Mouse (Mus musculus) common myeloid progenitor, adult 5-6 weeks (primary cell): ENCODE measurements around the gene Cadm4. TPM values are rescaled to one million over a fixed set of nuclear protein-coding genes. Genes with fewer than 3 reads are reported as not detected.

Source experiments
- total RNA-seq: library from RNA; stranded (forward); fragments of 200-1000, 187-1606 nt; gene quantifications from 2 replicates; pipeline ENCODE4 v1.2.3, GENCODE M21; 2017

The Cadm4 gene
- total RNA-seq, 1 experiment from 2014 or later, result not detected

Other genes with a start within 250 kb of the Cadm4 start
- 9.8 and 14.8 TPM in 2 replicates for gene Zfp109, start 244.5 kb upstream of the Cadm4 start, total RNA-seq
- 1.5 and 3.8 TPM in 2 replicates for gene Zfp108, start 227.2 kb upstream of the Cadm4 start, total RNA-seq
- 1.6 and 4.9 TPM in 2 replicates for gene Zfp93, start 211.6 kb upstream of the Cadm4 start, total RNA-seq
- gene Zfp61, start 180.8 kb upstream of the Cadm4 start, total RNA-seq, result 15.7 and 21.4 TPM in 2 replicates
- gene Zfp94, start 165.4 kb upstream of the Cadm4 start, total RNA-seq, result 2.4 and 6.5 TPM in 2 replicates
- gene Tescl, start 148.1 kb upstream of the Cadm4 start, total RNA-seq, result not detected in 2 replicates
- not detected in 2 replicates for gene Lypd5, start 132.8 kb upstream of the Cadm4 start, total RNA-seq
- gene Kcnn4, start 111.8 kb upstream of the Cadm4 start, total RNA-seq, result 70.8 and 84.9 TPM in 2 replicates
- gene Smg9, start 82.4 kb upstream of the Cadm4 start, total RNA-seq, result 25.2 and 33.1 TPM in 2 replicates
- not detected in 2 replicates for gene Irgc1, start 29.7 kb upstream of the Cadm4 start, total RNA-seq
- gene Plaur, start 19.5 kb upstream of the Cadm4 start, total RNA-seq, result 3.6 and 10.2 TPM in 2 replicates
- 7.0 and 9.0 TPM in 2 replicates for gene Zfp428, start 25.0 kb downstream of the Cadm4 start, total RNA-seq
- gene AC161166.1, start 30.4 kb downstream of the Cadm4 start, total RNA-seq, result not detected in 2 replicates
- gene Irgq, start 48.7 kb downstream of the Cadm4 start, total RNA-seq, result 3.5 and 6.0 TPM in 2 replicates
- gene Pinlyp, start 64.1 kb downstream of the Cadm4 start, total RNA-seq, result not detected in 2 replicates
- gene Xrcc1, start 64.3 kb downstream of the Cadm4 start, total RNA-seq, result 32.2 and 37.0 TPM in 2 replicates
- gene Ethe1, start 105.5 kb downstream of the Cadm4 start, total RNA-seq, result 13.2 and 14.6 TPM in 2 replicates
- gene Zfp575, start 105.6 kb downstream of the Cadm4 start, total RNA-seq, result not detected in 2 replicates
- gene Phldb3, start 128.7 kb downstream of the Cadm4 start, total RNA-seq, result 9.6 and 14.7 TPM in 2 replicates
- gene Lypd3, start 154.5 kb downstream of the Cadm4 start, total RNA-seq, result not detected in 2 replicates
- gene Tex101, start 194.7 kb downstream of the Cadm4 start, total RNA-seq, result not detected in 2 replicates
- gene BC049730, start 227.2 kb downstream of the Cadm4 start, total RNA-seq, result not detected in 2 replicates
- not detected in 2 replicates for gene Gm4763, start 244.9 kb downstream of the Cadm4 start, total RNA-seq